Mouse (Mus musculus) cortical plate, adult 2 months (tissue): ENCODE results near the gene Myo16.

Source experiments
- CTCF ChIP-seq: fragments of 200-500 bp; IDR thresholded peaks from 2 replicates; pipeline ENCODE4 v1.5.1; 2011; ENCODE audit warnings: mild to moderate bottlenecking, control low read depth, low read length; ENCODE audit not compliant: insufficient read depth; ENCODE audit errors: extremely low read depth
- POLR2A ChIP-seq: fragments of 200-500 bp; IDR thresholded peaks from 2 replicates; pipeline ENCODE4 v1.6.1; 2011; ENCODE audit warnings: mild to moderate bottlenecking, low read length, control low read depth; ENCODE audit not compliant: insufficient read depth; ENCODE audit errors: extremely low read depth

DNA sequence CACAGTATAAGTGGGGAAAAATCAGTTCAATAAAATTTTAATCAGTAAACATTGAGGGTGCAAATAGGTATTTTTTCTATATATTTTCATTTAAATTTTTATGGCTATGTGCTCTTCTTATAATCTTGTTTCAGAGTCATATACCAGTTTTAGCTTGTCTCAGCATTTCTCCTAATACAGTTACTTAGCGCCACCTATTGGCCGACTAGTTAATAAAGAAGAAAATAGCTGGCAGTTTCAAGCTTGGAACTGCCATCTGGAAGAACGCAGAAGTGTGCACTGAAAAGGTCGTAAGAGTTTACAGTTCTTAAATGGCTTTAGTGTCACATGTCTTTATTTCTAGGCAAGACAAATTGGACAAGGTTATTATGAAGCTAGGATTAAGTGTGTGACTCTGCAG, 248.9 kb downstream of the Myo16 start:
- peak; percentile 45; the same call in 1 of the 2 replicates for TF ChIP-seq CTCF
- TF ChIP-seq POLR2A, result no peak
